Mouse (Mus musculus) left cerebral cortex, postnatal 4 days (tissue): ENCODE results near the gene 1700029J07Rik. TPM values are rescaled to one million over a fixed set of nuclear protein-coding genes. Genes with fewer than 3 reads are reported as not detected.

Source experiments
- DNase-seq: peaks from one replicate; pipeline ENCODE4 v3.0.0-alpha.2; 2022
- intact Hi-C: fragments of 180-260 bp; cut with DNase I; formaldehyde crosslinking; loops from one replicate; pipeline ENCODE4 v1.15.1; 2025
- total RNA-seq, 2 experiments: library from RNA; stranded (reverse); gene quantifications; 2 replicates each; pipeline ENCODE4 v1.2.3; 2021

1700029J07Rik gene
- 1 to 10 TPM; 3.1 to 3.6 TPM for total RNA-seq

DNA sequence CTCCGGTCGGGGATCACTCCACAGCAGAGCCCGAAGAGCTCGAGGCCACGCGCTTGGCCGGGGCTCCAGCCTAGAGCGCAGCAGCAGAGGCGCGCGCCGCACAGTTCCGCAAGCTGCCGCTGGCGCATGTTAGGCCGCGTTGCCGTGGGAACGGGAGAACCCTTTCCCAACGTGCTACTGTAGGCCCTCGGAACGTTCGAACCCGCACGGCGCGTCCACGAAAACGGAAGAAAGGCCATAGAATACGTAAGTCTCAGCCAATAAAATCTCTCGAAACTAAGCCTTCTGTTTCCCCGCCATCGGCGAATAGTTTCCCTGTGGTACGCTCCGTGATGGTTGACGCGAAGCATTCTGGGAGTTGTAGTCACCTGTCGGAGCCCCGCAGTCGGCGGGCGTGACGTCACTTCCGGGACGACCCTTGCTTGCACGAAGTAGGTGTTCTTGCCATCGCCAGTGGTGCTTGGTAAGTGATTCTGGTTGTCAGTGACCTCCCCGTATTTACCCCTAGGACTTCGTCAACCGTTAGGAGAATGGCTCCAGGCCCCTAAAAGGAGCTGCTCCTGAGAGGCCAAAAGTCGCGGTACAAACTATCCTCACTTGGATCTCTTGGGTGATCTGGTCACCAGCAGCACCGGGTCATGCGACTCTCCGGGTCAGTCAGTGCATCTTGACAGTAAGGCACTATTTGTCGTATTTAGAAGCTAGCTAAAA is at the start of gene 1700029J07Rik, which contains the start of gene Ufsp2:
TSS of gene 1700029J07Rik (minus strand) at position 127 of the 711 bp plus-strand sequence.
TSS of gene Ufsp2 (plus strand) at position 403 of the 711 bp plus-strand sequence.
- peak; percentile 98 for DNase-seq
- intact Hi-C loops: no loop called here

DNA sequence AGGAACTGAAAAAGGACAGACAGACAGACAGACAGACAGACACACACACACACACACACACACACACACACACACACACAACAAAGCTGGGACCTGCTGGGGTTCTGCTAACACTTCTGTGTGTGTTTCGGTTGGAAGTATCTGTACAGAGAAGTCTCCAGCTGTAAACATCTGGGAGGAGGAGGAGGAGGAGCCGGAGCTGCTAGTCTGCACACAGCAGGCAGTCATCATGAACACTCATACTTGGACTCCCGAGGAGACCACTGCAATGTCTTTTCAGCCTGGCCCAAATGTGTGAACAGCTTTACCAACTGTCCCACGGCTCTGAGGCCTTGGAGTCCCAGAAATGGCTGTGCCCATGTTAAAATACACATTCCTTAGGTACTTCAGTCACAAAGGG is 49.3 kb upstream of the 1700029J07Rik start:
- intact Hi-C loops: no loop called here
- DNase-seq: no peak

DNA sequence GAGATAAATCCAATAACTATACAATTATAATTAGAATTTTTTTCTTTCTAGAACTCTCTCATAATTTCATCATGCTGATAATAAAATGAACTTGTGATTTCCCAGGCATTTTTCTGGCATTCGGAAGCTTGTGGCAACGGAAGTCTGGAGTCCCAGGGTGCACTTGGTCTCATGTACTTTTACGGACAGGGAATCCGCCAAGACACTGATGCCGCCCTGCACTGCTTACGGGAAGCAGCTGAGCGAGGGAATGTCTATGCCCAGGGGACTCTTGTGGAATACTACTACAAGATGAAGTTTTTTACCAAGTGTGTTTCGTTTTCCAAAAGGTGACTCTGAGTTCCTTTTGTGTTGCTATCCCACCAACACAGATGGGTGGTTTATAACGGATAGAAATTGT is 47.7 kb upstream of the 1700029J07Rik start:
- no peak for DNase-seq
- intact Hi-C loops: no loop called here

DNA sequence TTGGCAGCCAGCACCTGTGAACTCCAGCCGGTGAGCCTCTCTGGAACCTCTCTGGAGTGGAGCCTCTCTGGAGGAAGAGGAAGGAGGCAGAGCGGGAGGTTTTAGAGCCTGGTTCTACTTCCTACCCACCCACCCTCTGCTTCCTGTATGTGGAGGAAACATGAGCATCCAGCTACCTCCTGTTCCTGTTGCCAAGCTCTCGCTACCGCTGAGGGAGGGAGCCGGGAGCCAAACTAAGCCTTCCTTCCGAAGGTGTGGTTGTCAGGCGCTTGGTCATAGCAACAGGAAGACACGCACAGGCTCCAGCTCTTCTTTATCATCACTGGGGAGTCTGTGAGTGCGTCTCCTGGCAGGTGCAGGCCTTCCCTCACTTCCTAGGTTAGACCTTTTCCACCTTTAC is 47.2 kb upstream of the 1700029J07Rik start:
- intact Hi-C loops: no loop called here
- DNase-seq: no peak

DNA sequence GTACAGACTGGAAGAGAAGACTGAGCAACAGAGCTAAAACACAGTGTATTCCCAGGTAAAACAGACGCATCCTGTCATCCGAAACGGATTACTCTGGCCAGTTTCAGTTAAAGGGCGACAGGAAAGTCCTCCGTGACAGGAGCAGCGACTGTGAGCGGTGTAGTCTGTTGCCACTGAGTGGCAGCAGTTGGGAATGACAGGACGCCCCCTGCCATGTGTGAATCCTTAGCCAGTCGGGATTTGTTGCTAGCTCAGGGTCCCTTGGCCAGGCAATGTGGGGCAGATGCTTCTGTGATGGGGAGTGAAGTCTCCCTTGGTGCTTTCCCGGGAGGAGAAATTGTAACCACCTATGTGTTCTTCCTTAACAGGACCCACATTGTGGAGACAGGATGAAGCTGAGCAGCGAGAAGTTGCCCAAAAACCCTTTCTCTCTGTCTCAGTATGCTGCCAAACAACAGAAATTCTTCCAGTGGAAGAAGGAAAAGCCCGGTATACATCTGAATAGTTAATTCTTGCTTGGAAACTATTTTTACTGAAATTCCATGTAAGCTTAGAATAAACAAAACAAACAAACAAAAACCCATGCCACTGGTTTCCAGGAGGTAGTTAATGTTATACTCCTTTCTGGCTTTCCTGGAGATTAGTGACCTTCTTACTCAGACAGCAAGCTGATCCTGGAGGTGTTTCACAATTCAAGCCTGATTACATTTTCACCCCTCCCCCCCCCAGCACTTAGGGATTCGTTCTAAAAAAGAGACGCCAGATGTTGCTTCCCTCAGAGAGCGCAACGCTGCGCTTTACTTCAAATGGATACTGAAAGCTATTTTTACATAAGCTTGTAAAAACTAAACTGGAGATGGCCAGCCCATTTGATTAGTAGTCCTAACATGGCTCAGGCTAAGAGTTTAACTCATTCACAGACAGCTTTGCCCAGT is 36.0 kb upstream of the 1700029J07Rik start:
- DNase-seq: peak; percentile 44
- intact Hi-C loops: no loop called here

DNA sequence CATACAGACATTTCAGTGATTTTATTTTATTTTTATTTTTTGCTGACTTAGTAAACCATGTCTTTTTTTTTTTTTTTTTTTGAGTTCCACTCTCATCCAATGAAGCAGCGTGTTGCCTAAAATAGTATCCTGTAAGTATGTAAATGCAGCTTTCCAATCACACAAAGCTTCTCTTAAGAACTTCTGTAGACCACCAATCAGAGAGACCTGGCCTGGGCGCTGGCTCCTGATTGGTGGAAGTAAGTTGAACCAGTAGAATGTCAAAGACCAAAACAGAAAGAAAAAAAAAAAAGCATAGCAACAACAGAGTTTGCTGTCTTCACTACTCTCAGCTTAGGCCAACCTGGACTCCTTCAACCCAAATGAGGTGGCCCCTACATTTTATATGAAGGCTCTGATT is 35.3 kb upstream of the 1700029J07Rik start:
- no peak for DNase-seq
- intact Hi-C loops: no loop called here

DNA sequence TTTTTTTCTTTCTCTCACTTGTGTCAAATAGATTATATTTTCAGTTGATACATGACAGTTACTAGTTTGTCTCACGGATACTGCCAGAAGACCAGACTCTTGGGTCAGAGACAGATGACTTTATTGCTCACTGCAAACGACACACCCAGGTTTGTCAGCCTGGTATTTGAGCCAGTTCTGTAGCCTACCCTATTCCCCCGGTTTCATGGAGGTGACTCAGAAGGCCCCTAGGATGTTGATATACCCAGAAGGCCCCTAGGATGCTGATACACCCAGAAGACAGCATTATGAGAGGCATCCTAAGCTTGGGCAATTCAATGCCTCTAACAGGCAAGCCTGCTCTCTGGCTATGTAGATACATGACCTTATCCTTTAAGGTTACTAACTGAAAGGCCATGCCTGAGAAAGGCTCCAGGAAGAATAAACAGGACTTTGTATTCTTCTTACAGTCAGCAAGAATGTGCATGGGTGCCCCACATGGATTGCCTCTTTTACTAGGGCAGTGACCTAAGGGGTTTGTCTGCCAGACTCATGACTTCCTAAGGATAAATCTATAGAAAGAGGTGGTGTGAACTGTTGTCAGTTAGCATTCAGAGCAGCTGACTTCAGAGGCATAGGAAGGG is 32.1 kb upstream of the 1700029J07Rik start:
- DNase-seq: no peak
- intact Hi-C loops: no loop called here

DNA sequence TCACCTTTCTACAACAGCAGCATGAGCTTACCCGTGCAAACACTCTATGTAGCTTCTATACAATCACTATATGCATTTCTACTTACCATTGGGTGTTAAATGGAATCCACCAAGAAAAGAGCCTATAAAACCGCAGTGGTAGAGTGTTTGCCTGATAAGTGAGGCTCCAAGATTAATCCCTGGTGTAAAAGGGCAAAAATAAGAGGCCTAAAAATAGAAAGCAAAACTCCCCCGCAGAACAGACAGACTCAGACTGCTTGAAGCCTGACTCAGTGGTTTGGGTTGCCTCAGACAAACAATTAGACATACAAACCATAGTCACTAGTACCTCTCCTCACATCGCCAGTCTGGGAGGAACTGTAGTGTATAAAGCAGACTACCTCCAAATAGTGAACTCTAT is 30.5 kb upstream of the 1700029J07Rik start, which contains the start of gene Ankrd37:
TSS of gene Ankrd37 (minus strand) at position 112 of the 400 bp plus-strand sequence.
- no peak for DNase-seq
- intact Hi-C loops: no loop called here

DNA sequence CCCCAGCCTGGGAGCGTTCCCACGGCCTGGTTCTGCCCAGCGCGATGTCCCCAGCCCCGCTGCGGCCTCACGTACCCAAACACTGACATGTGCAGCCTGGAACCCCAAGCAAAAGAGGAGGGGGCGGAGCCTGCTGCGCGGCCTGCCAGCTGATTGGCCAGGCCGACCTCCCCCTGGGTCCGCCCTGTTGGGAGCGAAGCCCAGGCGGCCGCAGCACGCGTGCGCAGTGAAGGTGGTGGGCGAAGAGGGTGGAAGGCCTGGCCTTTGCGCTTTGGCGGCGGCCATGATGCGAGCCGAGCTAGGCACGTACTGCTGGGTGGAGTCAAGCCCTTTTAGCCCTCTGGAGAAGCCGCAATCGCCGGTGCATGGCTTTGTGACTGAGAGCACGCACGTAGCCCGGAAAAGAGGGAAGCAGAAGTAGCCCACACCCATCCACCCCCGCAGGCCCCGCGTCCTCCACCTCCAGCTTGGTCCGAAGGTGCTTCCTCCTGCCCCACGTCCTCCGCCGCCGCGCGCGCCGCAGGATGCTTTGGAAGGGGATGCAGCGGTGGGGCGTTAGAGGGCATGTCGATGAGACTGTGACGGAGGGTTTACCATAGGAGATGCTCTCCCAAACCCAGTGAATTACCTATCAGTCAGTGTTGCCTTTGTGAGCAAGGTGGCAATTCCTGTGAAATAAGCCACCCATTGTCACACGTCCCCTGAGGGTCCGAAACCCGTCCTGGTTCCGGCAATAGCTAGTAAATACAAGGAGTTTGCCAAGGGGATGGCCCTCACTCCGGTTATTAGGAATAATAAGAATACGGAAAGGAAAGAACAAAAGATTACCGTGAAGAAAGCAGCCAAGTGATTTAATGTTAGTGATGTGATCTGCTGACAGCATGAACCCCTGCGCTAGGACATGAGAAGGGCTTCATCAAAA is 25.0 kb upstream of the 1700029J07Rik start:
- intact Hi-C loops: no loop called here

DNA sequence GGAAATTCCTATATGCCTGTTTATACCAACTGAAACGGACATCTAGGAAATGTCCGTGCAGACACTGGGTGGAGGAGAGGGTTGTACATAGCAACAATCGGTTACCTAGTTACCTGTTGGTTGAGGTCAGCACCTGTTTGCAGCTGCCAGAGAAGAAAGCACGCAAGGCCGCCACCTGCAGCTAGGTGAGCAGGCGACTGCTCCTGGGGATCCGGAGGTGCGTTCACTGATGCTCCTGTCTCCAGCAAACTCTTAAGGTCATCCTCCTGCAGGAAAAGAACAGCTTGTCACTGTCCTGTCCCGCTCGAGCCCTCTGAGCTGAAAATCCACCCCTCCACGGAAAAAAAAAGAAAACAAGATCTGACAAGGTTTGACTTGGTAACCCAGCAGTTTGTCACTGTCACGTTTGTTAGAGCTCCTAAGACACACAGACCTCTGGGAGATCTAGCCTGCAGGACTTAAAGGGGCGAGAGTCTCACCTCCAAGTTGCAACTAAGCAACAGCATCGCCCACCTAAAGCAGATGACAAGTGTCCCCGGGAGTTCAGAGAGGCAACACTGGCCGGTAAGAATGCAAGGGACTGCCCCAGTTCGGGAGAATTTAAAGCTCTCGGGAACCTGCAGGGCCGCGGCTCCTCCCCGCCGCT is 24.2 kb upstream of the 1700029J07Rik start, which contains the start of gene Lrp2bp:
TSS of gene Lrp2bp (plus strand) at position 166 of the 646 bp plus-strand sequence.
- no peak for DNase-seq
- intact Hi-C loops: no loop called here

More for the DNA sequence above, 25.0 kb upstream of the 1700029J07Rik start:
- peak; percentile 99 for DNase-seq

DNA sequence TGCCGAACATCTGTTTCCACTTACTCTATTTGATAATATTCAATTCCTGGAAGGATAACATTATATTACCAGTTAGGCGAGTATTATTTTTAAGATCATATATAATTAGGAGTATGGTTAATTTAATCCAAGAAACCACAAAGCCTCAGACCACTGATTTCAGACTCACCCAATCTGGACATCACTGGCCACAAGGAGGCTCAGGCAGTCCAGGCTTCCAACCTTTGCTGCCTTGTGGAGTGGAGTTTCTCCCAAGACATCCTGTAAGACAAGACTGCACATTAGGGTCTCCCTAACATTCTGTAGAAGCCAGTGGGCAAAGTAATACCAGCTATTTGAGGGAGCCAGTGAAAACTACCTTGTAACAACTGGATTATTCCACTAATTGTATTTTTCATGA is 23.2 kb upstream of the 1700029J07Rik start:
- DNase-seq: no peak
- intact Hi-C loops: no loop called here

DNA sequence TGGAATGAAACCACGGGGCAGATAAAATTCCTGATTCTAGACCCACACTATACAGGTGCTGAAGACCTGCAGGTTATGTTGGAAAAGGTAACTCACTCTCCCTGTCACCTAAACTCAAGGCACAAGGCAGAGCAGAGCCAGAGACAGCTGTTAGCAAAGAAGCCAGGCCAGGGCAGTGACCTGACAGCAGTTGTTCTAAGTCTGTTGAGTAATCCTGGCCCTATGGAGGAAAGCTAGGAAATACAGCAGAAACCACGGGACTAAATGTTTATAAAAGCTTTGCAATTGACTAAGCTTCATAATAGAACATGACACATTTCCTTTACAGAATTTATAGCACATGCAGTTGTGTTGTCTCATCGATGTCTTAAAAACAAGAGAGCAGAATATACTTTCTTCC is 20.5 kb upstream of the 1700029J07Rik start:
- intact Hi-C loops: no loop called here
- no peak for DNase-seq

DNA sequence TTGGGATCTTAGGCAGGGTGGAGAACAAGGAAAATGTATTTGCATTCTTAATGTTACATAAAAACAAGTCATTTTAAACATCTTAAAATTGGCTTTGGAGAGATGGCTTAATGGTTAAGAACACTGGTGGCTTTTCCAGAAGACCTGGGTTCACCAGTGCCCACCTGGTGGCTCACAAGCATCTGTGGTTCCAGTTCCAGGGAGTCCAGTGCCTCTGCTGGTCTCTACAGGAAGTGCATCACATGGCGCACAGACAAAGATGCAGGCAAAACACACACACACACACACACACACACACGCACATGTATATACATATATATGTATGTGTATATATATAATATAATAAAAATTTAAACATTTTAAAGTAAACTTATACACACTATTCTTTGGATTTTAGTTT is 19.1 kb upstream of the 1700029J07Rik start:
- intact Hi-C loops: no loop called here
- DNase-seq: no peak

DNA sequence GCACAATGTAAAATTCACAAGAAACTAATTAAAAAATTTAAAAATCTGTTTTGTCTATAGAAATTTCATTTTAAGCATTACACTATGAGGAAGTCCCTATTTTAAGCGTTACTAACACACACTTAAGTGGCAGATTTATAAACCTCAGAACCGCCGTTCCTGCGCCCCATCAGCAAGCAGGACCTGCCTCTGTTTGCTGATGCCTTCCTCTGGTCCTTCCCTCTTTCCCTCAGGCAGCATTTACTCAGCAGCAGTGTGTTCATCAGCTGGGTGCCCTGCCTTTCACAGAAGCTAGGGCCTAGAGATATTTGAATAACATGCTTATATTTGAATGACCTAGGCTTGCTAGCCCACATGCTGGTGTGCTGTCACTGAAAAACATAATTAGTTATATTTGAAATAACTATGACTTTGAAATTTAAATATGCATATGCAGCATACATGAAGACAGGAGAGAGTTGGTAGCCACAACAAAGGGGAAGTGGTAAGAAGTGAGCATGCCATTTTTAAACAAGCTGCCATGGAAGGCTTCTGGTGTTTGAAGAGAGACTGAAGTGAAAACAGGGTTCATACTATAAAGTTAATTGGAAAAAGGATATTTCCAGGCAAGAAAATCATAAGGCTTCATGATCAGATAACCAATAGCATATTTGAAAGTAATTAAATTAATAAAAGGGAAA is 15.7 kb upstream of the 1700029J07Rik start:
- intact Hi-C loops: no loop called here

DNA sequence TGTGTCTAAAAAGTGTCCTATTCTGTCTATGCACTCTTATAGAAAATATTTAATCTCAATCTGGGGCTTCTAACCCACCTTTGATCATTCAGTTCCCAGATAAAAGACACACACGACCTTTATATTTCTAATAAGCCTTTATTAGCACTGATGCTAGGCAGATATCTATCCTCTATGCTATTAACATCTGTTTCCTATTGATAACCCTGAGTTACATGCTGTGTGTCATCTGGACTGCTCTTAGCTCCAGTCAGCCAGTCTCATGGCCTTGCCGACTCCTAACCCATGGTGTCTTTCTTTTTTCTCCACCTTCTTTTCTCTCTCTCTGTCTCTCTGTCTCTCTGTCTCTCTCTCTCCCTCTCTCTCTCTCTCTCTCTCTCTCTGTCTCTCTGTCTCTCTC is 13.1 kb upstream of the 1700029J07Rik start:
- intact Hi-C loops: no loop called here
- no peak for DNase-seq

More for the DNA sequence above, 15.7 kb upstream of the 1700029J07Rik start:
- no peak for DNase-seq

DNA sequence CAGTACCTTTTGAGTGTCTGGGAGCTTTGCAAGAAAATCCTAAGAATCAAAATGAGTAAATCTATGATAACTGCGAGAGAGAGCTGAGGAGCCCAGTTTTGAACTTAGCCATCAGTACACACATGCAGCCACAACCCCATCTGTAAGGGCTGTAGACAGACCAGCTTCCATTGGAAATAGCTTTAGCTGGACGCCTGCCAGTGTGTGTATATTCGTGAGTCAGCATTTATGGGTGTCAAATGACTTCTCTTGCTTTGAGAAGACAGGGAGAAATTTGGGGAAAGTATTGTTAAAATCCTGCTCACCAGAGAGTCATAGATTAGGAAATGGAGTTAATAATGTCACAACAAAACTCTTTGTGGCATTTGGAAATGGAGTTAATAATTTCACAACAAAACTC is 11.6 kb upstream of the 1700029J07Rik start:
- intact Hi-C loops: no loop called here
- no peak for DNase-seq

DNA sequence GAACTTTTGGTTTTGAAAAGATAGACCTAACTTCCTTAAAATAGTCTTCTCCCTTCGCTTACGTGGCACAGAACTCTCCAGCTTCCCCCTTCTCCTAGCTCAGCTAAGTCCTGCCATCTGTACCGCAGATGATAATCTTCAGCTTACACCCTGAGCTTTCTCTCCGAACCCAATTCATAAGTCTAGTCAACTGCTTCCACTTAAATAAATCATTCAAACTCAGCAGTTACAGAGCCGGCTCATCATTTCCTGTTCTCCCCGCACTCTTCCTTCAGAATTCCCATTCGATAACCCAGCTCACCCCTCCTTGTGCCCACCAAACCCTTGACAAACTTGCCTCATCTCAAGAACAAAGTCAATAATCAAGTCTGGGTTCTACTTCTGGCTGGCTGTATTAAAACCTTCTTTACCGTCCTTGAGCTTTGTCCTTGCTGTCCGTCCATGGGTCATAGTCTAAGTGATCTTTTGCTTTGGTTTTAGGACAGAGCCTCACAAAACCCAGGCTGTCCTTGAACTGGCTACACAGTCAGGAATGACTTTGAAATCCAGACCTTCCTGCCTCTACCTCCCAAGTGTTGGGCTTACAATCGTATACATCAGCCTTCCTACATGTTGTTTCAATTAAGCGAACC is 901 bp upstream of the 1700029J07Rik start:
- intact Hi-C loops: no loop called here
- DNase-seq: no peak

DNA sequence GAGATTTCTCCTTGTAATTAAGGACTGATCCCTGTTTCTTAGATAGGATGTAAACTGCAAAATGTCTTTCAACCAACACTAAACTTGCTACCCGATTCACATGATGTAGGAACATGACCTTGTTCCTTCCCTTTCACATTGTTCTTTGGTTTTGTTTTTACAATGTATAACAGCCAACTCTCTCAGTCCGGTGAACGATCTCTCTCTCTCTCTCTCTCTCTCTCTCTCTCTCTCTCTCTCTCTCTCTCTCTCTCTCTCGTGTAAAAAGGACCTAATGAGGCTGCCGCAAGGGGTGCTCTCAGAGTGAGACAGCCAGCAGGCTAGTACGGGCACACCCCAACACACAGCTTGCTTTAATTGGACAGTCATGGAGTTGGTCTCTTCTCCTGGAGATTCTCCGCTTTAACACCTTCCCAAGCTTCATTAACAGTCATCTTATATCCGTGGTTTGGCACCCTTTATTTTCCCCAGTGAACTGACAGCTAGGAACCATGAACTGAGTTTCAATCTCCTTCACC is 1.0 kb downstream of the 1700029J07Rik start:
- intact Hi-C loops: no loop called here
- no peak for DNase-seq
